Mouse (Mus musculus): Measurements from ENCODE around the gene Dars.

GRCm38 (mm10) chr1:128344232-128344631, 72.9 kb downstream of the Dars start:
- TF ChIP-seq CTCF (IDR thresholded peaks at IDR 0.05; ENCODE audit: low read depth) (no peak), EP300 (optimal IDR thresholded peaks at IDR 0.05) (no peak)

All from stomach, postnatal 0 days (tissue).